Mouse (Mus musculus) kidney, adult 2 months (tissue): ENCODE results near the gene Ptprd.

Source experiments
- CTCF ChIP-seq: fragments of 200-500 bp; conservative IDR thresholded peaks from 2 replicates; pipeline ENCODE4 v1.5.1; 2011; ENCODE audit warnings: low read depth, mild to moderate bottlenecking, control low read depth, low read length, moderate library complexity, mixed read lengths; ENCODE audit not compliant: insufficient read depth, insufficient read length
- POLR2A ChIP-seq: fragments of 200-500 bp; IDR thresholded peaks from one replicate; pipeline ENCODE4 v1.6.1; 2011; ENCODE audit warnings: low read depth, low read length, control low read depth

GRCm38 (mm10) chr4:76369101-76369500, 1842.7 kb downstream of the Ptprd start:
- TF ChIP-seq CTCF (no peak), POLR2A (no peak)
